8 mouse cellular contexts compared by ENCODE assay signal in genomic region chr12:76533377-76534222, GRCm38 (mm10). TPM values are rescaled to one million over a fixed set of nuclear protein-coding genes. Genes with fewer than 3 reads are reported as not detected.
DNase-seq lines count a peak whose midpoint lies in the region; ATAC-seq and TF ChIP-seq lines count a peak whose summit lies in the region.

No protein-coding gene starts in this region.

- H3K4me1 ChIP-seq in erythroblast, embryonic 14.5 days (ENCODE audit: control insufficient read depth) = peaks cover 5% of the 10 kb centered on the region
- H3K4me1 ChIP-seq in intestine, postnatal 0 days (replicated peaks; ENCODE audit: control insufficient read depth, insufficient read depth, low read length) = peaks cover 8% of the 10 kb centered on the region
- H3K4me1 ChIP-seq in liver, embryonic 13.5 days (replicated peaks) = peaks cover 54% of the 10 kb centered on the region
- peaks cover 8% of the 10 kb centered on the region for H3K4me1 ChIP-seq in stomach, postnatal 0 days (replicated peaks; ENCODE audit: control insufficient read depth, insufficient read depth)

- peak; percentile 99 for DNase-seq in heart, adult 11 months
- DNase-seq in liver, embryonic 13.5 days = no peak
- peak; percentile 40 for DNase-seq in naive thymus-derived CD4-positive, alpha-beta T cell, adult 2 months (ENCODE audit: low read depth)
- DNase-seq in stomach, postnatal 0 days (ENCODE audit: low spot score) = peak; percentile 97

- H3K36me3 ChIP-seq in erythroblast, embryonic 14.5 days (ENCODE audit: control insufficient read depth) = no peaks in the 10 kb centered on the region
- H3K36me3 ChIP-seq in intestine, postnatal 0 days (ENCODE audit: control insufficient read depth, insufficient read depth) = no peaks in the 10 kb centered on the region
- H3K36me3 ChIP-seq in liver, embryonic 13.5 days = no peaks in the 10 kb centered on the region
- no peaks in the 10 kb centered on the region for H3K36me3 ChIP-seq in stomach, postnatal 0 days (ENCODE audit: control insufficient read depth, insufficient read depth, low read length)

- H3K9me3 ChIP-seq in erythroblast, embryonic 14.5 days (ENCODE audit: control insufficient read depth, low read length) = peaks cover 8% of the 10 kb centered on the region; the same call in 1 of the 2 replicates
- H3K9me3 ChIP-seq in intestine, postnatal 0 days (ENCODE audit: control insufficient read depth) = no peaks in the 10 kb centered on the region
- no peaks in the 10 kb centered on the region for H3K9me3 ChIP-seq in liver, embryonic 13.5 days (replicated peaks)
- H3K9me3 ChIP-seq in stomach, postnatal 0 days (ENCODE audit: control insufficient read depth, low read length) = no peaks in the 10 kb centered on the region

- peaks cover 93% of the 10 kb centered on the region for H3K27me3 ChIP-seq in erythroblast, embryonic 14.5 days (ENCODE audit: control insufficient read depth)
- no peaks in the 10 kb centered on the region for H3K27me3 ChIP-seq in intestine, postnatal 0 days (replicated peaks; ENCODE audit: control insufficient read depth, insufficient read depth, low read length)
- peaks cover 91% of the 10 kb centered on the region for H3K27me3 ChIP-seq in liver, embryonic 13.5 days
- no peaks in the 10 kb centered on the region for H3K27me3 ChIP-seq in stomach, postnatal 0 days (ENCODE audit: control insufficient read depth, insufficient read depth, low read length)

- peak overlapping the region; percentile 95 for H3K27ac ChIP-seq in intestine, postnatal 0 days (ENCODE audit: low read depth, low read length)
- H3K27ac ChIP-seq in liver, embryonic 13.5 days = peak overlapping the region; percentile 73
- peak overlapping the region; percentile 94 for H3K27ac ChIP-seq in stomach, postnatal 0 days (replicated peaks)

- peak overlapping the region; percentile 80 for H3K4me2 ChIP-seq in intestine, postnatal 0 days (replicated peaks; ENCODE audit: low read depth)
- H3K4me2 ChIP-seq in liver, embryonic 13.5 days = peak overlapping the region; percentile 64
- H3K4me2 ChIP-seq in stomach, postnatal 0 days (replicated peaks; ENCODE audit: low read depth) = peak overlapping the region; percentile 95

- TF ChIP-seq CTCF in intestine, postnatal 0 days (IDR thresholded peaks at IDR 0.05; ENCODE audit: low read depth) = no peak; the same call in 1 of the 2 replicates
- TF ChIP-seq CTCF in stomach, postnatal 0 days (IDR thresholded peaks at IDR 0.05; ENCODE audit: low read depth) = 0 out of 2 replicates have a peak, but pooled peaks have one; percentile 0

- ATAC-seq in erythroblast, adult 5-6 weeks (replicated peaks; ENCODE audit: low FRiP score, poor library complexity, severe bottlenecking) = no peak
- ATAC-seq in common myeloid progenitor, adult 5-6 weeks (replicated peaks; ENCODE audit: low read depth, poor library complexity, severe bottlenecking) = 0 out of 2 replicates have a peak, but pooled peaks have one; percentile 6
- ATAC-seq in intestine, postnatal 0 days = peak; percentile 91
- ATAC-seq in liver, embryonic 13.5 days (ENCODE audit: low read depth) = peak; percentile 74
- peak; percentile 91 for ATAC-seq in stomach, postnatal 0 days (ENCODE audit: low FRiP score, low TSS enrichment)

- peak overlapping the region; percentile 59 for H3K9ac ChIP-seq in intestine, postnatal 0 days (ENCODE audit: low read depth, low read length)
- peak overlapping the region; percentile 70 for H3K9ac ChIP-seq in liver, embryonic 13.5 days
- peak overlapping the region; percentile 84 for H3K9ac ChIP-seq in stomach, postnatal 0 days (ENCODE audit: low read length)

- peak overlapping the region; percentile 57 for H3K4me3 ChIP-seq in erythroblast, embryonic 14.5 days (replicated peaks)
- peak overlapping the region; percentile 52 for H3K4me3 ChIP-seq in intestine, postnatal 0 days (ENCODE audit: low read depth, low read length)
- H3K4me3 ChIP-seq in liver, embryonic 13.5 days (replicated peaks) = peak overlapping the region; percentile 62
- peak overlapping the region; percentile 90 for H3K4me3 ChIP-seq in stomach, postnatal 0 days (ENCODE audit: low read depth, low read length)

- WGBS in intestine, postnatal 0 days = under 1% methylated on average over 57 of the region's 74 CpGs
- WGBS in liver, embryonic 13.5 days (ENCODE audit: insufficient replicate concordance) = 1% methylated on average over 74 of the region's 74 CpGs
- under 1% methylated on average over 61 of the region's 74 CpGs for WGBS in stomach, postnatal 0 days

- TF ChIP-seq EP300 in stomach, postnatal 0 days (optimal IDR thresholded peaks at IDR 0.05) = no peak

RNA-seq across cellular contexts. Expression of gene Plekhg3, which starts 2.9 kb away (rescaled TPM):
- polyA plus RNA-seq in erythroblast, embryonic 14.5 days (2012) = 0.02 and 0.05 TPM in 2 replicates
- total RNA-seq in erythroblast, adult 5-6 weeks (2015; ENCODE audit: low replicate concordance) = 6.1 TPM in 2 replicates
- total RNA-seq in erythroblast, adult 5-6 weeks (2017; ENCODE audit: low replicate concordance) = 5.0 and 7.3 TPM in 2 replicates
- total RNA-seq in common myeloid progenitor, adult 5-6 weeks (2017) = 5.2 and 7.4 TPM in 2 replicates
- polyA plus RNA-seq in intestine, postnatal 0 days (2015; fragmentation: Nextera tagmentation; extraction: Ambion mirVana) = 5.7 and 7.5 TPM in 2 replicates
- 1.7 and 1.9 TPM in 2 replicates for polyA plus RNA-seq in liver, embryonic 13.5 days (2015; fragmentation: Nextera tagmentation; extraction: Ambion mirVana)
- polyA plus RNA-seq in stomach, postnatal 0 days (2015; fragmentation: Nextera tagmentation; extraction: Ambion mirVana) = 5.7 and 6.4 TPM in 2 replicates
